Mouse (Mus musculus): ENCODE data around the gene Th.
A peak's percentile ranks its signal among the peaks of the same experiment; 100 is the strongest.

The Th gene

DNA sequence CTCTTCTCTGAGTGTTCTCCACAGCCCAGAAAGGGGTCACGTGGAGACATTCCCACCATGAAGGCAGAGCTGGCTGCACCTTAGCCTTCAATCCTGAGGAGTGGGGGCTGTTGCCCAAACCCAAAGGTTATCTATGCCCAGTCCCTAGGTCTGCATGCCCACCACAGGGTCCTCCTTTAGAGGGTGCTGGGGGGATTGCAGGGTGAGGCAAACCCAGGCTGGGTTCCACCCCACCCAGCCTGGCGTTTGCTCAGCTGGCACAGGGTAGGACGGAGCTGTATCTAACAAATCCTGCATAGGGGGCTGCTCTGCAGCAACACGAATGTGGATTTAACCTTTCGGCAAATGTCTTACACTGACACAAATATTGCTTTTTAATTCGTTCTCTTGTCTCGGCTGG, 29.2 kb downstream of the Th start:
- no peak for DNase-seq (ENCODE audit: low spot score)

GRCm38 (mm10) chr7:142899872-142900271, 31.1 kb downstream of the Th start:
- DNase-seq (ENCODE audit: low spot score), result no peak

DNA sequence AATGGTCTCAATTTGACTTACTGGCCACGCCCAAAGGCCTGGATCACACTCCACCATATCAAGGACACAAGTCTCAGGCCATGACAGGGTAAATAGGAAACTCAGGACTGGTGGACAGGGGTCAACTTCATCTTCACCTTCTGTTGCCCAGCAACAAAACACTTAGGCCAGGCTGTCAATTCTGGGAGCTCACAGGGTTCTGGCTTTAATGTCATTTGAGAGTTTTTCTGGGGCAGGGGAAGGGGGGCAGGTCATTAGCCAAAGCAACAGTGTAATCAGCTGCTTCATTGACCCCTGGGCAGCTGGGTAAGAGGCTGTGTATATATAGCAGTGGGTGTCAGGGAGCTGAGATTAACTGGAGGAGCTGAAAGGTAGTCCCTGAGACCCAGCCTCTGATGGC, 33.5 kb downstream of the Th start:
- no peak for DNase-seq (ENCODE audit: low spot score)

- DNase-seq (ENCODE audit: low spot score), result no peak
These were observed 34.8 kb downstream of the Th start for GRCm38 (mm10) chr7:142895901-142896665.

- DNase-seq (ENCODE audit: low spot score), result no peak
These were observed 35.6 kb downstream of the Th start for GRCm38 (mm10) chr7:142895223-142895840.

- DNase-seq (ENCODE audit: low spot score), result peak; percentile 78
These were observed 36.3 kb downstream of the Th start for GRCm38 (mm10) chr7:142894669-142895068.

GRCm38 (mm10) chr7:142893721-142894639, 36.9 kb downstream of the Th start:
- DNase-seq (ENCODE audit: low spot score), result no peak

GRCm38 (mm10) chr7:142893296-142893695, 37.6 kb downstream of the Th start:
- peak; percentile 1 for DNase-seq (ENCODE audit: low spot score)

DNA sequence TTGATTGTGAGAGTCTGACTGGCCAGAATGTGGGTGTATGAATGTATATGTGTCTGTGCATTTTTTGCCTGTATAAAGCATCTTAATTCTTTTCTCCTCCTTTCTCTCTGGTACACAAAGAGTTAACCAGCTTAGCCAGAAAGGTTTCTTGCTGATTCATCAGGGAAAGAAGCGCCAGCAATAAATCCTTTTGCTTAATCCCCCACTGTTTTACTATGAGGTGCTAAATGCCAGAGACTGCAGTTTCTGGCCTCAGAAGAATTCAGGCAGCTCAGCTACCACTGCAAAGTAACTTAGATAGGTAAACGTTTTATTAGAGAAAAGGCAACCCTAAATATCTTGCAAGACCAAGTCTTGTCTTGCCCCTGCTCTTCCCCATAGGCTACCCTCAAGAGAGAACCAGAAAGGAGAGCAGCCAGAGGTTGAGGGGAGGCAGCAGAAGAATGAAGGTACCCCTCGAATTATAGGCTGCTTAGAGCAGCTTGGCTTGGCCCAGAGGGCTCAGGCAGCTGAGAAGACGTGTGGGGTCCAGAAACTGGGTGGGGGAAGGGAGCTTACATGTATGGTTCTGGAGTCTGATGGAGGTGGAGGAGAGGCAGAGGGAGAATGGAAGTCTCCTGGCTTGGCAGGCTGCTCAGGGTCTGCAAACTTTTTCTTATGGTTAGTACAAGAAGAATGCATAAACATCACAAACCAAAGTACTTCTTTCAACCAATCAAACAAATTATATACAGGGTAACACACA, 61.3 kb downstream of the Th start:
- no peak for DNase-seq (ENCODE audit: low spot score)

DNA sequence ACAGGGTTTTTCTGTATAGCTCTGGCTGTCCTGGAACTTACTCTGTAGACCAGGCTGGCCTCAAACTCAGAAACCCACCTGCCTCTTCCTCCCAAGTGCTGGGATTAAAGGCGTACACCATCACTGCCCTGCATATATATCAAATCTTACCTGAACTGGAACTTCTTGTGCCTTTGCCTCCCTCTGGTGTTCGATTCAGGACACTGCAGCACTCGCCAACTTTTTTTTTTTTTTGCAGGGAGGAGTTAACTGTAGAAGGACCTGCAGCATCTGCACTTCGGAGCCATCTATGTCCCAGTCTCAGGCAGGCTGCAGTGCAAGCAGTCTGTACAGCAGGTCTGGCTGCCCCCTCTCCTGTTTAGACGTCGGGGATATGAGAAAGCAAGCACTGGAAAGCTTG, 80.2 kb downstream of the Th start:
- DNase-seq (ENCODE audit: low spot score), result peak; percentile 5

Data from urinary bladder, postnatal 14 days (tissue).